Mouse (Mus musculus): ENCODE results near the gene Btc.

Gene Btc

DNA sequence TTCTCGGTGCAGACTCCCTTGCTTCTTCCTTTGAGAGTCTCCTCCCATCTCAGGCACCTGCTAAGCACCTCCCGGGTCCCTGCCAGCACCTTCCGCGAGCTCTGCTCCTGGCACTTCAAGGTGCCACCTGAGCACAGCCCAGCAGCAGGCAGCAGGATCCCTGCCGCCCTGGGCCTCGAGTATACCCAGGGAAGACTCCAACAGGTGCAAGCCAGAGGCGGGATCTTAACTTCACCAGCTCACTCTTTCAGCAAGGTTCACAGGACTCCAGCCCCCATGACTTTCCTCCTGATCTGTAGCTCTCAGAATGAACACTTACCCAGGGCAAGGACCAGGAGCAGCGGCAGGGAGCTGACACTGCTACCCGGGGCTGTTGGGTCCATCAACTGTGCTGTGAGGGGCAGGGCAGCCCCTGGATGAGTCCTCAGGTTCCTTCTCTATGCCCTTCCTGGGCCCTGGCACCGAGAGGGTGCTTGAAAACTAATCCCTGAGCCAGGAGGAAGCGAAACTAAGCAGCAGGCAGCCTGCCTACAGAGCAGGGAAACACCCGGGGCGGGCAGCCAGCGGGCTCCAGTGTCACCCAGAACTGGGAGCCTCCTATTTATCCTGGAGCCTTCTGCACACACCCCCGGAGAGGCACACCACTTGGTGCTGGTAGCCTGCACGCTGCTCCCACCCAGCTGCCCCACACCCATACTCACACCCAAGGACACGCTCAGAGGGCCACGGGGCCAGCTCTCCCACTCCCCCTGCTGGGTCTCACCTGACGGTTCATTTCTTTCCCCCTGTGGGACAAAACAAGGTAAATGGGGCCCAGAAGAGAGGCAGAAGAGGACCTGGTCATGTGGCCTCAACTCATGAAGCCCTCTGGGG is at the start of gene Btc:
Gene Btc, minus strand, starts transcription at position 656 of the 873 bp plus-strand sequence.
- in situ Hi-C loops (cut with MboI, MseI): no loop called here

DNA sequence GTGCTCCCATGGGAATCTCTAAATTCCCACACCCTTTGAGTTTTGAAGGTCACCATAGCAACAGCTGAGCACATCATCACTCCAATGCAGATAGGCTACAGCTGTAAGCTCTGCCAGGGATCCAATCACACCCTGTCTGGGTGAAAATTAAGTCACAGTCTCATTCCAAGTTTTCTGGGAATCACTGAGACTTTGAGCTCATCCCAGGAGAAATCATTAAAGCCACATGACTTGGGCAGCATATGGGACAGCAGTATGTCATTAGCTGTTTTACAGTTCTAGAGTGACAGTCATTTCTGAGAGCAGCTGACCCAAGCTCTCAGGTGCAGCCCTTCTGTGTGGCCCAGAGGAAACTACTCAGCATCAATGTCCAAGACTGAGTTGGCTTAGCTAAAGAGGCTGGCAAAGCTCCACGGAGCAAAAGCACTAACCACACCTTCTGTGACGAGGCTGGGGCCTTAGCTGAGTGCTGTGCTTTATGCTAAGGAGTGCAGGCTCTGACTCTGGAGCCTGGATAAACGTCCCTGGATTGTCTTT is 42.3 kb upstream of the Btc start:
- in situ Hi-C loops (cut with MboI, MseI): no loop called here

DNA sequence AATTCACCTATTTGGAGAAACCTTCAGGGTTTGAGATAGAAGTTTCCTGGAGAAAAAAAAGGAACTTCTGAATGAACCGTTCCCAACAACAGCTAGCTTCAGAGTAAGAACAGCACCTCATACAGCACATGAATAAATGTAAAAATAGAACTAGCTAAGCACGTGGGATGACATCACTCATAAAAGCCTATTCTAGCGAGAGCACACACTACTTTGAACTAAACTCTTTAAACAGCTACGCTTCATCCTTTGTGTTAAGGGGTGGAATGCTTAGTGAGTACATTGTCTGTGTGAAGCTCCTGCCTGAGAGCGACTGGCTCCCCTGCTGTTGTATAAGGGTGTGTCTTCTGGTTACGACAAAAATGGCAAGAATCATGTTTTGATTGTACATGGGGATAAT is 33.8 kb upstream of the Btc start:
- in situ Hi-C loops (cut with MboI, MseI): no loop called here

DNA sequence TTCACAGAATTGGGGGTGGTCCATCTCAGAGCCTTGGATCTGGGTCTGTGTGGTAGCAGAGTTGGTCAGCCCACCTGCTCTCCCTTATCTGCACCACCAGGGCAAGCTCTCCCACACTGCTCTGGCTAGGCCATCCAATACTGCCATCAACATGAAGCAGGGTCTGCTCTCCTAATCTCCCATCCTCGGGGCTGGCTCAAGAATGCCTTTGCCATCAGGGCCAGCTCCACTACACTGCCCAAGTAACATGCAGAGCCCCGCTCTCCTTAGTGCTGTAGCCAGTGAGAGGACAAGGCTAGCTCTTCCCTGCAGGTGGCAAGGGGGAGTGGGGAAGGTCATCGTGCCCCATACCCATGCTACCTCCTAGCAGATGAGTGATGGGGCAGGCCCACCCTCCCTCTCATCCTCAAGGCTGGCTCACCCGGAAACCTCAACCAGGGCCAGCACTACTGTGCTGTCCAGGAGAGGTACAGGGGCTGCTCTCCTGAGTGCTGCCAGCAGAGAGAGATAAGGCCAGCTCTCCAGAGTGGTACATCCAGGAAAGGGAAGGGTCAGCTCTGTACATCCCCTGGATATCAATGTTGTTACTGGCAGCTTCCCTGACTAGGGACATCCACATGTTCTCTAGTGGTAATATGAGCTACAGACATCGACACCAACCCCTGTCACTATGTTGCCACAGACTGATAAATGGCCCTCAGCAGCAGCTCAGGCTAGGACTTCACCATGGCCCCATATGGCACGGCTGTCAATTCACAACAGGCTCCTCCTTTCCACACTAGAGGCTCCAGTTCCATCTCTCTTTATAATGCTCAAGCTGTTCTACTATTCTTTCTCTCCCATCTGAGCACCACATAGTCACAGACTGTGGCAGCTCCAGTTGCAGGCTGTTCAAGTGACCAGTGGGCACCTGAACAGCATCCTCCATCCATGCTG is 32.2 kb upstream of the Btc start:
- in situ Hi-C loops (cut with MboI, MseI): no loop called here

DNA sequence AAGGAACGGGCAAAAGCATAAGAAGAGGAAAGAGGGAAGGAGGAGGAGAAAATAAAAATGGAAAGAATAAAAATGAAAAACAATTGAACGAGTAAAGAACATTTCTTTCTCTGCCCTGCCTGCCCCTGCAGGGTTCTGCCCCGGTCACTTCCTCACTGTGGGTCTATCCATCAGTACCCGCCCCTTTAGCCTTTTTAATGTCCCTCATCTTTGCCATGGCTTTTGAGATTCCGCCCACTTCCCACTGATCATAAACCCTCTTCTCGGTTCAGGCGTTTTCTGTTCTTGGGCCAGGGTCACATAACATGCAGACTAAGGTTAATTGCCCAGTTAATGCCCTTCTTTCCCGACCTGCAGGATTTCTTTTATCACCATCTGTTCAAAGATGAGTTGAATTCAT is 25.8 kb upstream of the Btc start:
- in situ Hi-C loops (cut with MboI, MseI): no loop called here

DNA sequence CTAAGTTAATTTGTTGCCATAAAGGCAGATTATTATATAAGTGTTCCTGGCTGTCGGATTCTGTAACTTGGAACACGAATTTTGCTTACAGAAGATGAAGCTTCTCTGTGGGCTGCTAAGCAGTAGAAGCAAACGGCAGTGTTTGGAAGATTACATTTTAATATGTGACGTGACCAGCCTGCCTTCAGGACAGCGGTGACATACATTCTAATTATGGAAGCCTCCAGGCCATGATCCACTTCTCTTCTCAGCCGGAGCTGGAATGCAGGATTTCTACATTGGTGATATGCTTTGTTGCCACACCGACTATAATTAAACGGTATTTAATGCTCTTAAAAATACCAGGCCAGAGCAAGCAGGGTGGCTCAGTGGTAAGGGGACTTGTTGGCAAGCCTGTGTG is 11.0 kb upstream of the Btc start:
- in situ Hi-C loops (cut with MboI, MseI): no loop called here

DNA sequence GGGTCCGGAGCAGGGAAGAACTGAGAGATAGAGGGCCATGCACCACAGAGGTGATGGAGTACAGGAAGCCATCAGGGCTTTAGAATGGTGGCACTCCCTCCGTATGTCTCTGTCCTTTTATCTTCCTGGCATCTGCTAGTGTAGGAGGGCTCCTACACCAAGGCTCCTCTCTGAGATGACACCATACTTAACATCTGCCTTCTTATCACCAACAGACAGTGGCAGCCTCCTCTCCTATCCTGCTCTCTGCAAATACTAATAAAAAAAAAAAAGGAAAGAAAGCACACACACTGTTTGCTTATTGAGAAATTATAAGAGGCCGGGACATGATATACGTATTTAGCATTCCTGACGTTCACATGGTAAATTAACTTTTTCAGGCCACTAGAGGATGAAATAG is 1.5 kb upstream of the Btc start:
- in situ Hi-C loops (cut with MboI, MseI): no loop called here

DNA sequence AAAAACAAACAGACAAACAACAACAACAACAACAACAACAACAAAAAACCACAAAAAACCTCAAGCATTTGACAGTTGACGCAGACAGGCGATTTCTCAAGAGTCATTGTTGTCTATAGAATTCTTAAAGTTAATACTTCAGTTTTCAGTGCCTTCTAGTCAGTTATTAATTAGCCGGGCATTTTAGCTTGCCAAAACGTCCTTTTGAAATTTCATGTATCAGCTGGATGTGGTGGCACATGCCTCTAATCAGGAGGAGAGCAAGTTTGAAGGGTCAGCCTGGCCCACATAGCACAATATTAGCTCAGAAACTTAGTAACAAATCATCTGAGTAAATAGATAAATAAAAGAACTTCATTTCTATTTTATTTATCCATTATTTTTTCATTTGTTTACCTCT is 487 bp upstream of the Btc start:
- in situ Hi-C loops (cut with MboI, MseI): no loop called here

DNA sequence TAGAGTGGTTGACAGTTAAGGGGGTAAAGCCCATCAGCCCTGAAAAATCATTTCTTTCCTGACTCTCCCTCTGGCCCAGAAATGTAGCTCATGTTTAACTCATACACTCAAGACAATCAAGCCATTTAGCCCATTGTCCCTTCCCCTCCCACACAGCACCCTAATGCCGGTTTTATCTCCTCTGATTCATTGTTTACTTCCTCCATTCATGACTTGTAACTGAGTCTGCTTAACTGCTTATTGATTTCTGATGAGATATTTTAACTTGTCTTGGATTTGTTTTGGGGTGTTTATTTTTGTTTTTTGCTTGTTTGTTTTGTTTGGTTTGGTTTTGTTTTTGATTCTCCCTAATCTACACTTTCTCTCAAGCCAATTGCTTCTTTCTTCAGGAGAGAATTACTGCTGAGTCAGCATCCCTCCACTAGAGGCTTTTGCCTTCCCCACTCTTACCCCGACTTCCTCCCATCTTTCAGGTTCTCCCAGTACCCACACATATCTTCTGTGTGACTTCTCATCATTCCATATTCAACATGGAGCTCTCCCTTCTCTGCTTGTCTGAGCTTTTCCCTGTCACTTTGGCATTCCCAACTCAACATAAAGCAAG is 2.2 kb downstream of the Btc start:
- in situ Hi-C loops (cut with MboI, MseI): no loop called here

DNA sequence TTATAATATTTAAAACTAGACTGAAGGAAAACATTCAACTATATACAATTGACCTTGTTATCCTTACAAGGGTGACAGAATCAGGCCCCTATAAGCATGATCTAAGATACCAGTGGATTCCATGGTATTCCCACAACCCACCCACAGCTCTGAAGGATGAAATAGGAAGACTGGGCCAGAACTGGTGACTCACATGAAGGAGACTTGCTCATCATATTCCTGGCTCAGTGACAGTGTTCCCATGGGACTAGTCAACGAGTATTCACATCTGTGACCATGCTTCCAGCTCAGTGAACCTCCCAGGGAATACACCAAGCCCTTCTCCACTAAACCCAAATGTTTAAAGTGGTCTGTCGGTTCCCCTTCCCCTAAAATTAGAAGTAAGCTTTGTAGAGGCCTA is 27.3 kb downstream of the Btc start:
- in situ Hi-C loops (cut with MboI, MseI): no loop called here

DNA sequence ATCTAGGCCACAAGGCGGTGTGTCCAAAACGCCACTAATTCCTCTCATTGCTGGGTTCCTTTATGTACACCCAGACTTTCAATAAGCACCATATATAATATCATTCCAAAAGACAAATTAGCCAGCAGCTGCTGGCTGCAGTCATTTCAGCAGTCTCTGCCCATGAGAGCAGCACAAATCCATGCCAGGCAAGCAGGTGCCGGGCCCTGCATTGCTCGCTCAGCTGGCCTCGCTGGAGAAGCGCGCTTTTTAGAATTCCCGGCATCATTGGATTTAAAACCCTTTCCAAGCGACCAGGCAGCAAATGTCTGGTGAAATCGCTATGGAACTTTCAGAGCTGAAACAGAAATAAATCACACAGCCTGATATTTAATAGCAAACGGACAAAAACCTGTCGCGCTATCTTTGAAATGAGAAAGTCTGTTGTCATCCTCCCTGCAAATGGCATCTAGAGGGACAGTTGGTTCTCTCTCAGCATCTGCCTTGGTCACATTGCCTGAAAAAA is 34.7 kb downstream of the Btc start:
- in situ Hi-C loops (cut with MboI, MseI): no loop called here

DNA sequence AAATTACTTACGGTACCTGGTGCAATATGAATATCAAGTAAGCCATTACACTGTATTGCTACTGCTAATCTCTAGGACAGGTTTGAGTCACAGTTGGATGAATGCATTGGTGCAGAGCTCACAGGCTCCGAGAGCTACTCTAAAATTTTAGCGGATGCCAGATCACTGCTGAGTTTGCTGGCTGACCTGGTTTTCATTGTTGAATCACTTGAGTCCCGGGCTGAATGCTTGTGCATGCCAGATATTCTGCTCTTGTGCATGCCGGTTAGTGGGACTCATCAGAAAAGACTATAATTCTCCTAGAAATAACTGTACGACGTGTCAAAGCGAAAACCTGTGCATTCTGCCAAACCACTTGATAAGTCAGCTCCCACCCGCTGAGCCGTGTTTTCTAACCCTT is 35.9 kb downstream of the Btc start:
- in situ Hi-C loops (cut with MboI, MseI): no loop called here

DNA sequence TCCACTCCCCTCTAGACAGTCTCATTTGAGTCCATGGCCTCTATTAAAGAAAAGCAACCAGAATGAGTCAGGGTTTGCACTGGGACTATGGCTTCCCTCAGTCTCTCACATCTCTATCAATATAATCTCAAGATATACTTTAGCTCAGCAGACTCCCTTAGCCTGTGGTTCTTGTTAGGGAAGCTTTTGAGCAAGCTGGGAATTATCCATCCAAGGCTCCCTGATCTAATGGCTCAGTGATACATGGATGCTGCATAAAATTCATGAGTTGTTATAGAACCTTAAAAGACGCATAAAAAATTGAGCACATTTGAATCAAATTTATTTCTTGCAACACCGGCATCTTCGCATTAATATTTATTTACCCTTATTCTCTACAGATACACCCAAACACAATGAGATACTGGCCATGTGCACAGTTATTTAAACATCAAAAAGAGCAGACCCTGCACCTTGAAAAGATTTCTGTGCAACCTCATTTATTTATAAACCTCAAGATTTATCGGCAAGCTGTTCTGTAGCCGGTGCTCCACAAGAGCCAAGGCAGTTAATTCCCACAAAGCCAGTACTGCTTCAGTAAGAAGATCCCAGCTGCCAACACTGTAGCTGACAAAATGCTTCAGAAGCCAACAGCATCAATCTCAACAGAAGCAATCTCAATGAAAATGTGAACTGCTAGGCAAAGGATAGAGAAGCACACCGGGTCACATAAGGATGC is 39.4 kb downstream of the Btc start:
- in situ Hi-C loops (cut with MboI, MseI): no loop called here

DNA sequence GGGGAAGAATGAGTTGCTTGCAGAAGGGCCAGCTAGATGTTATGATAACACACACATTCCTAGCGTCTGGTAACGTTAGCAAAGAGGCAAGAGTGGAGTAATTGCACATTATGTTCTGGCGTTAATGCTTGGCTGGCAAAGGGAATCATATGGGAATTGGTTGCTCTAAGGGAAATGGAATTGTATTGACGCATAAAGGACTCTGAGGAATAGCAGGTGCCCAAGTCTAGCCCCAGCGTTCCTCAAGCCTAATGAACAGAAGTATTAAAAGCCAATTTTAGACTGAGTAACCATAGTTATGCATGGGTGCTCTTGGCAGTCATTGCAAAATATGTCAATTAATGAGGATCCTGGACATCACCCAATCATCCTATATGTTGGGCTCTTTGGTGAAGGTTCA is 50.1 kb downstream of the Btc start:
- in situ Hi-C loops (cut with MboI, MseI): no loop called here

DNA sequence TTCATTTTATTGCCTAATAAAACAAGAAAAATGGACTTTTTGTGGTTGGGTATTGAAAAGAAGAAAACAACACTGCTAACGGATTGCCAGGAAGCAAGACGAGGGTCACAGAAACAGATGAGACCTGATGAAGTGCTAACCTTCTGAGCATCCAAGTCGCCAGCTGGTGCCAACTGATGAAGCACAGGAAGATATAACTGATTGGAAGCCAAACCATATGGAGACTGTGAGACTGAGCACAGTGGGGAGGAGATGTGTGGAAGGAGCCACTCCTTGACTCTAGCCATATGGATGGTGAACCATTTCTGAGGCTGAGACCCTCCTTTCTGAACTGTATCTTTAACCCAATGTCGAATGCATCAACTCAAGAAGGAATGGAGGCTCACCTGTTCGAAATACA is 57.1 kb downstream of the Btc start:
- in situ Hi-C loops (cut with MboI, MseI): no loop called here

DNA sequence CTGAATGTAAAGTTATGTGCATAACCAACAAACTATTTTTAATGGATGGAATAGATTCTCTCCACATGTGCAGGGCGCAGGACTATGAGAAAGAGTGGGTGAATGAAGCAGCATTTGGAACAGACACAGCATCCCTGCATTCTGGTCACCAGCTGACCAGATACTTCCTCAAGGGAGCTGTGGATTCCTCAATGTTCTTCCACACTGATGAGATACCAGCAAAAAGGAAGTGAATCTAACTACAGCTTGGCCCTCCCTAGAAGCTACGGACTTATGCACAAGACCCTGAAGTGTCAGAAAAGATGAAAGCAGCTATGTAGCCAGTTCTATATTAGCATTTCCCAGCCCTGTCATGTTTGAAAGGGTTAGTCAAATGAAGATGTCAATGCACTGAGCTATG is 57.7 kb downstream of the Btc start:
- in situ Hi-C loops (cut with MboI, MseI): no loop called here

DNA sequence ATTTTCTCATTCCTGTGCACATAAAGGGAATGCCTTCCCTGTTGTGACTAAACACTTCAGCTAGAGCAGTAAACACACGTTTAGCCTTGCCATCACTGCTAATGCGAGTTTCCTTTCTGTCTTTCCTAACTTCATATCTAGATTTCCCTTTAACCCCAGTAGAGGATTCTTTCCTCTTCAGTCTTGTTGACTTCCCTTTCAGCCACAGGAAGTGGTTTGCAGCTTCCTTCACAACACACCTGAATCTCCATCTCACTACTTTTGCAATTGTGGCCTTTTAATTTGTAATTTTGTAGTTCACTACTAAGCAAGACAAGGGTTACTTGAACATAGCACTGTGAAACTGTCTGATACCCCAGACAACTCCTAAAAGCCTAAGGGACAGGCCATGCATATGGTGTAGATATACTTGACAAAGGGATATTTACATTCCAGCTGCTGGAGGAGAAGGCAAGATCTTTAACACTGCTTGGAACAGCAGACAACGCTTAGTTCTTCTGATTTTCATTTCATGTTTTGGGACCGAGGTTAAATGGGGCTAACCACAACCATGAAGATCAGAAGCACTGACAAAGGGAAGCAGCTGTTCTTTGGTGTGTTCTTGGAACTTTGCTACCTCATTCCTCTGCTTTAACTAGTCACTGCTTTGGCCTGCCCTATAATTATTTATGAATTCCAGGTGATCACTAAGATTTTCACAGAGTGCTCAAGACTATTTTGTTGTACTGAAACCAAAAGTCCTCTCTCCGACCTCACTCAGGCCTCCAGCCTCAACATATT is 60.6 kb downstream of the Btc start:
- in situ Hi-C loops (cut with MboI, MseI): no loop called here

DNA sequence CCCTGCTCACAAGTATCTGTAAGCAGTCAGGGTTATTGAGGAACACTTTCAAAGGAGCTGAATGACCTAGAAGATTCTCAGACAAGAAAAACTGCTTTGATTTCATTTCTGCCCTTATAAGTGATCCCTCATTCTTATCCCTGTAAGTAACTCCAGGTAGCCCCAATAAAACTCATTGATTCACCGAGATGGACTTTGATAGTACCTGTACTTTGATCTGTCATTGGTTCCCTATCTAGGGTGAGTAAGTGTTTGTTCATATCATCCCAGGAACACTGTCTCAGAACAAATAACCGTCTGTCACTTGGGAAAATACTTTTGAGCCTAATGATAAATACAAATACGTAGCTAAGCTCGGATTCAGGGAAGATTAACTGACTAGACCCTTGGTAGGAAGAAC is 68.6 kb downstream of the Btc start:
- in situ Hi-C loops (cut with MboI, MseI): no loop called here

DNA sequence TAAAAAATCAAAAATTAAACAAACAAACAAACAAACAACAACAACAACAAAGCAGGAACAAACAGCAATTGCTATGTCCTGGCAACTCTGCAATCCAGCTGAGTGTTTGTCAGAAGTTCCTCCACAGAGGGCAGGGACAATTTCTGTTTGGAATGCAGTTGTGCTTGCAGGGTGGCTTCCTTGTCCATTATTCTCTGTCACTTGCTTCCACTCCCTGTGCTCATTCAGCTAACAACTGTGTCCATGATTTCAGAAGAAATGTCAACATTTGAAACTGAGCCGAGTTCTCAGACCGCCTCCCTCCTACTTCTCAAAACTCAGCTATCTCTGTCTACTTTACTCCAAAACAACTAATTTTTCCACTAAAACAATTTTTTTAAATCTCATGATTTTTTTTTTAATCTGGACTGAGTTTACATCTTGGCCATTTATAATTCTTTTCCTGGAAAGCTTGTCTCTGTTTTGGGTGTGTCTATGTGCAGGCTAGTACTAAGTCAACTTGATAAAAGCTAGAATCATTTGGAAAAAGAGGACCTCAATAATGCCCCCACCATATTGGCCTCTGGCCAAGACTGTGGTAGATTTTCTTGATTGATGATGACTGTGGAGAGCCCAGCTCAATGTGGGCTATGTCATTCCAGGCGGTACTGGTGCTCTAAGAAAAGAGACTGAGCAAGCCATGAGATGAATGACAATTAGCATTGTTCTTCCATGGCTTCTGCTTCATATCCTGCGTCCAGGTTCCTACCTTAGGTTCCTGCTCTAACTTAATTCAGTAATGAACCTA is 70.5 kb downstream of the Btc start:
- in situ Hi-C loops (cut with MboI, MseI): no loop called here

DNA sequence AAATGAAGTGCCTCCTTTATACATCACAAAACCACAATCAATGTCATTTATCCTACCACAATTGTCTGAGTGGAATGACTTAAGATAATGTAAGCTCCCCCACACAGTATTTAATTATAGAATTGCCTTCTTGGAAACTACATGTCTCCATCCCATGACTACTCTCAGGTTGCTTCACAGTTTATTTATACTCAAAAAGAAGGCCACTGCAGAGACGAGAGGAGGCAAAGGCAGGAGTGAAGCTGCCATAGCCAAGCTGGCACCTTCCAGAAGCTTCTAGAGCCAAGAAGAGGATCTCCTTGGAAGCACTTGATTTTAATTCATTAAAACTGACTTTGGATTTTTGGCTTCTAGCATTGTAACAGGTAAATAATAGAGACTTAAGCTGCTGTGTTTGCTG is 81.0 kb downstream of the Btc start:
- in situ Hi-C loops (cut with MboI, MseI): no loop called here
